Mouse (Mus musculus): ENCODE results near the gene Hspb1.

The Hspb1 gene

DNA sequence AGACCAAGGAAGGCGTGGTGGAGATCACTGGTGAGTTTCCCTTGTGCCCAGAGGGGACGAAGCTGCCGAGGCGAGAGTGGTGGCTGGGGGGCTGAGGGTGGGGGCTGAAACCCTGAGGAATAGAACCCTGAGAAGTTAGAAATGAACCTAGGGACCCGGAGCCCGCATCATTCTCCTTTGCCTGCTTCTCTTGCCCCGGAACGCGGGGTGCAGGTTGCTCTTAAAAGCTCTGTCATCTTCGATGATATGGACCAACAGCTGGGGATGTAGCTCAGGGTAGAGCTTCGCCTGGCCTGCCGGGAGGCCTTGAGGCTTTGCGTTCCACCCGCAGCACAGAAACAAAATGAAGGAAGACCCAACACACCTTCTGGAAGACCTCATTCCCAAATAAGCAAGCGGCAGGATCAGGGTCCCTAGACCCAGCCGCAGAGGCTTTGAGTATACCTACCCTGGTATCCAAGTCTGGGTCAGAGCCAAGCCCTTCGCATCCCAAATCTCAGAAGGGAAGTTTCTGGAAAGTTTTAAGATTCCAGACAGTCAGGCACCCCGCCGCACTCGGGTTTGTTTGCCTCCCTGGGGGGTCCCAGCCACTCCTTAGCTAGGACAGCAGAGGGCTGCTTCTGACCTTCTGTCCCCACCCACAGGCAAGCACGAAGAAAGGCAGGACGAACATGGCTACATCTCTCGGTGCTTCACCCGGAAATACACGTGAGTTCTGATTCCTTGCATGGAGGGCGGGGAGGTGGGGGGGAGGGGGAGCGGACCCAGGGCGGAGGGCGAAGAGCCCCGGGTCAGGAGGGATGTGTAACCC is 891 bp downstream of the Hspb1 start:
- DNase-seq, result no peak

DNA sequence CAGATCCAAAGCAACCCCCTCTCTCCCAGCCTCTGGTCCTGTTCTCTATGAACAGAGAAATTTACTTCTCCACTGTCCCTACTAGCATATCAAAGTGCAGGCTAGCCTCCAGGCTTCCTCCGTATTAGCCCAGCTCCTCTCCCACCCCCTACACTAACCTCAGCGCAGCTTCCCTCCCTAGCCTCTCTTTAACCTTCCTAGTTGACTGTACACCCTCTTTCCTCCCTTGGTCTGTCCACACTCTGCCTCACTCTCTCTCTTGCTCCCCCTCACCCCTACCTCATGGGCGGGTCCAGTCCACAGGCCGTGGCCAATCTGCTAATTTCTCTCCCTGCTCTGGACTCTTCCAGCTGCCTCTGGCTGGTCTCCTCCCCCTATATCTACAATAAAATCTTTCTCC is 2.6 kb downstream of the Hspb1 start:
- DNase-seq, result no peak

DNA sequence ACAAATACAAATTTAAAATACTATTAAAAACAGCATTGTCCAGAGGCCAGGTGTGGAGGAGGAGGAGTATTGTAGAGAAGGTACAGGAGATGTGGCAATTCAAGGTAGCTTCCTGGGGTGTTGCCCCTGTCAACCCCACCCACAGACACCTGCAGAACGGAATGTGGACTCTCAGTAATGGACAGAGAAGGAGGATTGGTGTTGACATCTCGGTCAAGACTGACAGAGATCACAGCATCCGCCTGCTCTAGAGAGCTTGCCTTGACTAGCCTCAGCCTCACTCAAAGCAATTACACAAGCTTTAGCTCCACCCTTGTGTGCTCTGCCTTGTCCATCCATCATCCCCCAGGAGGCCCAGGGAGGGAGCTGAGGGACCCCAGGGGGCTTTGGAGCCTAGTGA is 3.2 kb downstream of the Hspb1 start:
- no peak for DNase-seq

DNA sequence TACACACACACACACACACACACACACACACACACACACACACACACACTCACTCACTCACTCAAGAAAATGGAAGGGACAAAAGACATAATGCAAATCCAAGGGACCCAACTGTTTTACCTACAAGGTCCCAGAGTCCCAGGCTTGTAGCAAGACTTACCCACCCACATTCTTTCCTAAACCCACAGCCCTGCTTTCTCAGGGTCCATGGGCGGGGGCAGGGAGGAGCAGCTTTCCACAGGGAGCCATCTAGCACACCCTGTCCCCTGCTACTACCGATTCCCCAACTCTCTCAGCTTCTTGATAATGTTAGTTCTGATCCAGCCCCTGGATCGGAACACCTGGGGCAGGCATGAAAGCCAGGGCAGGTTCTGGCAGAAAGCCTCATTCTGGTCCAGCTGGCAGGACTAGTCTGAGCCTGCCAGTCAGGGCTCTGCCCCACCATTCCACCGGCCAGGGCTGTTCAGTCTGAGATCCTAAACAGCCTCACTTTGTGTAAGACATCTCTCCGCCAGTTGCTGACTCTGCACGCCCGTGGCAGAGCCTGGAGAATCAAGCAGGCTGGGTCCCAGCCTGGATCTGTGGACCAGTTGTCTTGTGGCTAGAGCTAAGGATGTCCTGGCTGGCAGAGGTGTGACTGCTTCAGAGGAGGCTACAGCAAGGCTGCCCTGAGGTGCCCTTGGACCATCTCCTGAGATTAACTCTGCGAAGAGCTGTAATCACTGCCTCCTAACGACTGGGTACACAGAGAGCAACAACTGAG is 5.1 kb downstream of the Hspb1 start:
- no peak for DNase-seq

DNA sequence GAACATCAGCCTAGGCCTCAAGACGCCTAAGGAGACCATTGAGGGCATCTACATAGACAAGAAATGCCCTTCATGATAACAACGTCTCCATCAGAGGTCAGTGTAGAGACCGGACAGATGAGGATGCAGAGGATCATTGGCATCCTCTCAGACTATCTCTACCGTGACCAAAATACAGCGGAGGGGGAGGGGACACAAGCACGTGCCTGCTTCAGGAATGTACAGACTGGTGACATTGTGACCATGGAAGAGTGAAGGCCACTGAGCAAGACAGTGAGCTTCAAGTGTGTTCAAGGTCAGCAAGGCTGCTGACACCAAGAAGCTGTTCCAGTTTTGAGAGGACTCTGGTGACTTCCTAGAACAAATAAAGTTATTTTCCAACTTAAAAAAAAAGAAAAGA is 7.2 kb downstream of the Hspb1 start:
- DNase-seq, result no peak

DNA sequence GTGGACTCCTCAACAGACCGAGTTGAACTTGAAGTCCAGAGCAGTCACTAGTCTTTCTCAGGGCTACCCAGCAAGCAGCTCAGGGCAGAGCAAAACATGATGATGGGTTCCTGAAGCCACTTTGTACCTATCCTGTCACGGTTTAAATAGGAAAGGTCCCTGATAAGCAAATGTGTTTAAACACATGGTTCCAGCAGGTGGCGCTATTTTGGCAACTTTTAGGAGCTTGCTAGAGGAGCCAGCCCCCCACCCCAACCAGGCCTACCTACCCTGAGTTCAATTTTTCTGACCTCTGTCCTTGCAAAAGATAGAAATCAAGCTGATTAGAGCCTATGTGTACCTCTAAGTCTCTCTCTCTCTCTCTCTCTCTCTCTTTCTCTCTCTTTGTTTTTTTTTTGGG is 10.3 kb downstream of the Hspb1 start:
- DNase-seq, result peak; percentile 58

DNA sequence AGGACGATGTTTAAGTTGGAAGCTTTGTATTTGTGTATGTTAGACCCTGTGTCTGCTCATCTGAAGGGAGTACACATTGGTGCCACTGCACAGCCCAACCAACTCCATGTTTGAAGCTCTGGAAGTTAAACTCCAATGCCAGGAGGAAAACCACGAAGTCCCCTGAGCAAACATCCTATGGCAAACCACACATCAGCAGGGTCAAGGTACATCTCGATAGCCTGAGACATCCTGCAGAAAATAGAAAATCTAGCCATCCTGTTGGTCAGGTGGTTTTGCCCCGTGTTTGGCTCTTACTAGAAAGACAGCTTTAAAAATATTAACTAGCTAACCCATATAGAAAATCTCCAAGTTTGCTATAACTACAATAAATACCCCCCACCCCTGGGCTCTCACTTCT is 11.3 kb downstream of the Hspb1 start:
- DNase-seq, result no peak

DNA sequence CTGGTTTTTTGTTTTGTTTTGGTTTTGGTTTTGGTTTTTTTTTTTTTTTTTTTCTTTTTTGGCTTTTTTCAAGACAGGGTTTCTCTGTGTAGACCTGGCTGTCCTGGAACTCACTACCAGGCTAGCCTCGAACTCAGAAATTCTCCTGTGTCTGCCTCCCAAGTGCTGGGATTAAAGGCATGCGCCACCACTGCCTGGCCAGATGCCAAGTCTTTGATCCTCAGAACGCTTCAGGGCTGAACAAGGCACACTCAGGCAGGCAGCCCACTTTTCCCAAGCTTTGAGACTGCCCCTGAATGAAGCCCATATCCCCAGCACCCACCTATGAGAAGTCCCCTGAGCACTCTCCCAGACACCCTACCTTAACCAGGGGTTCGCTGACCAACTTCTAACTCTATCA is 12.1 kb downstream of the Hspb1 start:
- no peak for DNase-seq

DNA sequence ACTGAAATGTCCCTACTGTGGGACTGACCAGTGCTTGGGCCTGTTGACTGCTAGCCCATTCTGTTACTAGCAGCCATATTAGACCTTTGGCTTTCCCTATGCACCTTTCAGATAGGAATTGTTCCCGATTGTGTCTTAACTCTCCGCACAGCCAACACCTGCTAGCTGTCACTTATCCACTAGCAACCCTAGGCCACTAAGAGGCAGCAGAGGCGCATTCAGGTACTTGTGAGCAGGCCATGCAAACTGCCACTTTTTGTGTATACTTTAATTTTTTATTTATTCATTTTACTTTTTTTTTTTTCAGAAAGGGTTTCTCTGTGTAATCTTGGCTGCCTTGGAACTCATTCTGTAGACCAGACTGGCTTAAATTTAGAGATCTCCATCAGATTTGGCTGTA is 13.0 kb downstream of the Hspb1 start:
- no peak for DNase-seq

DNA sequence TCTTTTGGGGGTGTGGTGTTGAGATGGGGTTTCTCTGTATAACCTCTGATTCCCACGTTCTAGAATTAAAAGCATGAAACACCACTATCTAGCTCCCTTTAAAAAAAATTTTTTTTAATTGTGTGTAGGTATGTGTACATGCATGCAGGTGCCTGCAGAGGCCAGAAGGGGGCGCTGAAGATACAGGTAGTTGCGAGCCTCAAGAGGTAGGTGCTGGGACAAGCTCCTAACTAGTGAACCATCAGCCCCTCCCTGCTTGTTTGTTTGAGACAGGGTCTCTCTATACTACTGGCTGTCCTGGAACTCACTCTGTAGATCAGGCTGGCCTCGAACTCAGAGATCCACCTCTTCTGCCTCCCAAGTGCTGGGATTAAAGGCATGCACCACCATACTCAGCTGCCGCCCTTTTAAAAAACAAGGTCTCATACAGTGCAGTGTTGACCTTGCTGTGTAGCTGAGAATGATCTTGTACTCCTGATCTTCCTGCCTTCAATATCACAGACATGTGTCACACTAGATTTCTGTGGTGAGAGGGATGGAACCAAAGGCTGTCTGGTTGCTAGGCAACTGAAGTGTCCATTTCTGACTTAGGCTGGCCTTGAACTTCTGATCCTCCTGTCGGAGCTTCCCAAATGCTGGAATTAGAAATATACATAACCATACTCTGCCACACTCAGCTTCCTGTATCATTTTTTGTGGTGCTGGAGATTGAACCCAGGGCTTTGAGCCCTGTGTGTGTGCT is 13.8 kb downstream of the Hspb1 start:
- DNase-seq, result peak; percentile 30

DNA sequence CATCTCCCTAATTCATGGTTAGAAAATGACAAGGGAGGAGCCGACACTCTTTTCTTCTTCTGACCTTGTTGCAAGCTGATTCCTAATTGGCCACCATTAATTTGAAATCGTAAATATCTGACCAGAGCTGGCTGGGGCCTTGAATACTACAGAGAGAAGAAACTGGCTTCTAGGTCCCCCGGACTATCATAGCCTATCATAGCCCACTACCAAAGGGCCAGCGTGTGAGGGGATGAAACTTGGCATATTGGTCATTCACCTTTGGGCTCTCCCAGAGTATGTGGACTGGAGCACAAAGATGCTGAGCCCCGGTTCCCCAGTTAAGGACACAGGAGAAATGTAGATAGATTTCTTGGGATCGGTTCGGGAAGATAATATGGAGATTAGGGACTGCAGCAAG is 15.3 kb downstream of the Hspb1 start:
- no peak for DNase-seq

DNA sequence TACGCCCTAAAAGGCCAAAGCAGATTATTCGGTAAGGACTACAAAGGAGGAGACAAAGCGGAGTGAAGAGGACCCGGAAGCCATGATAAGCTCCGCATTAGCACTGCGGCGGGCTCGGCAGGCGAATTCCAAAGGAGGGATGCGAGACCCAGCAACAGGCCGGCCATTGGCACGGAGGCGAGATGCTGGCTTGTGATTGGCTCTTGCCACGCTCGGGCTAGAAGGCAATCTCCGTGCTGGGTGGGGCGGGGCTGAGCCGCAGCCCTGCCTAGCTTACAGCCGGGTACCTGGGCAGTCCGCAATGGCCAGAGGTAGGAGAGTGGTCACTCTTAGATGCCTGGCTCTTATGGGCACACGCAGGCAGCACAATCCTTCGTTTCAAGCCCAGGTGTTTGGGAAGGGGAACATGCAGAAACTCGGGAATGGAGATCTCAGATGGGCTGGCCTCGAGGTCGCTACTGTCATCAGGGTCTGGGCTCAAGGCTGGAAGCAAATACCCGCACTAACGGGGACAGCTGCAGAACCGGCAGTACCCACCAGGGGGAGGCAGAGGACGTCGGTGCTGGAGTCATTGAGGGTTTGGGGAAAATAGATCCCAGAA is 15.9 kb downstream of the Hspb1 start:
- DNase-seq, result peak; percentile 76

DNA sequence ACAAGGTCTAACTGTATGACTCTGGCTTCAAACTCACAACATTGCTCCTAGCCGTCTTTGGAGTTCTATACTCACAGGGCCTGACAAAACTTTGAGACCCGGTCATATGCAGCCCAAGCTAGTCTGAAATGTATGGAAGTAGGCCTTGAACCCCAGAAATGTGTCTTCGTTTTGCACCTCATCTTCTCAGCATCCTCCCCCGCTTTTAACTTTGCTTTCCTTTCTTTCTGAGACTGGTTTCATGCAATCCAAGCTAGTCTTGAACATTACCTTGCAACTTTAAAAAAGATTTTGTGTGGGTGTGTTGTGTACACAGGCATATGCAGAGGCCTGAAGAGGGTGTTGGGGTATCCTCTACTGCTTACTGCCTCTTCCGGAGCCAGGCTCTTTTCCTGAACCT is 16.5 kb downstream of the Hspb1 start:
- no peak for DNase-seq

DNA sequence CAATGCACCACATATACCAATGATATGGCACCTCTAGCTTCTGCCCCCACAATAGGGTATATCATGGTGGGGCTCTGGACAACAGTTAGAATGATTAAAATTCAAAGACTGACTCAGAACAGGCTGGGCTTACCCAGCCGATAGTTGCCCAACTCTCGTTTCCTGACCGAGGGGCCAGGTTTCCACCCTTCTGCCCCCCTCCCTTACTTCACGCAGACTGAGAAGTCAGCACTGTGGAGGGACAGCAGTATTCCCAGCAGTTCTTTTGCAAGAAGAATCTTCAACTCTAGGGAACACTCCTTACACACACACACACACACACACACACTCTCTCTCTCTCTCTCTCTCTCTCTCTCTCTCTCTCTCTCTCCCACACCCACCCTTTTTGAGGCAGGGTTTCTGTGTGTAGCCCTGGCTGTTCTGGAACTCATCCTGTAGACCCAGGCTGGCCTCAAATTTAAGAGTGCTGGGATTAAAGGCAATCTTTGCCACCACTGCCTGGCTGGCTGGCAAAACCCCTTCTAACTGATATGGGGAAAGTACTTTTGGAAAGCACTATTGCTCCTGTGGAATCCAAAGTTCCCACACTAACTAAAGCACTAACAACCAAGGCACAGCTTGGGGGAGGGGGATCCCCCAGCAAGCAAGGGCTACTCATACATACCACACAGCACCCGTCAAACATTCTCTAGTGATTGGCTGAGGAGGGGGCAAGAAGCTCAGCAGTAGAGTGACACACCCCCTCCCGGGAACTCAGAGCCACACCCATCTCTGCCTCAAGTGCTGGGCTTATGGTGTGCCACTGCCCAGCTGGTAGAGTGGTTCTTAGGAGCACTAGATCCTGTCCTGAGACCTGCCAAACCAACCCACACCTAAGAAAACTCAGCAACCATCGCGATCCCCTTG is 17.9 kb downstream of the Hspb1 start:
- no peak for DNase-seq

DNA sequence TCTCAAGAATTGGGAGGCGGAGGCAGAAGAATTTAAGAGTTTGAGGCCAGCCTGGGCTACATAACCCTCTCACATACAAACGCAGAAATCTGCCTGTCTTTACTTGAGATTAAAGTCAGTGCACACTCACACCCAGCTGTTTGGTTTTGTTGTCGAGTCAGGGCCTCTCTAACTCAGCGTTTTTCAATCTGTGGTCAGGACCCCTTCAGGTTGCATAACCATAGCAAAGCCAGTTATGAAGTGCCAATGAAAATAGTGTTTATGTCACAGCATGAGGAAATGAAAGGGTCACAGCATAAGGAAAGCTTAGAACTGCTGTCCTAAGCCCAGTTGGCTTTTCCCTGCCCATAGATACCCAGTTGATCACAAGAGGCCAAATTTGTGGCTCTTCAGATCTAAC is 19.1 kb downstream of the Hspb1 start:
- DNase-seq, result no peak

DNA sequence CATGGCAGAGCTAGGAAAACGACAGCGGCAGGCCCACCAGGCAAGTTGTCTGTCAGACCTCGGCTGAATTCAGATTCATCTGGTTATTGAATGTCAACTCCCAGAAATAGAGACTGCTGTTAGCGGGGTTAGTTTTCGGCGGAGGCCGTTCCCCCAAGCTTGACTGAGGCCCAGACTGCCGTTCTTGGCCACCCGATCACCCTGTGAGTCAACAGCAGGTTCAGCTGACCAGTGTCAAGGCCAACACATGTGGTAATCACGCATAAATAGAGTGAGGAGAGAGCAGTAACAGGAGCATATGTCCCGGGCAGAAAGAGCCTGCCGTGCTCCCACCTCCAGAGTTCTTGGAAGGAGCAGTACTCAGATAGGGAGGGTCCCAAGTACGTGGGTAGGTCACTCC is 19.5 kb downstream of the Hspb1 start:
- DNase-seq, result no peak

DNA sequence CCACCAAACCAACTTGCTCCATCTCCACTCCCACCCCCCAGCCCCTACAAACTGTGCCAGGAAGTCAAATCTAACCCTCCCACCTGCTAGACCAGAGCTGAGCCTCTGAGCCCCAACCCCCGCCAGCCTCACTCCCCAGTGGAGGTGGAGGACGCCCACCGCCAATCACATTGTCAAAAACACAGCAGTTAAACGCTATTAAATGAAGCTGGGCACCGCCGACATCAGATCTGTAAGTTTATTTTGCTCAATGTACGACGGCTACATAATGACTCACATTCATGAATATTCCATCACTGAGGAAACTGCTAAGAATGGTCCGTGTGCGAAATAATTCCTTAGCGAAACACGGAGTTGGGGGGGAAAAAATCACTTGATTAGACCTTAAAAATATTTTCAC is 20.5 kb downstream of the Hspb1 start:
- peak; percentile 25 for DNase-seq

DNA sequence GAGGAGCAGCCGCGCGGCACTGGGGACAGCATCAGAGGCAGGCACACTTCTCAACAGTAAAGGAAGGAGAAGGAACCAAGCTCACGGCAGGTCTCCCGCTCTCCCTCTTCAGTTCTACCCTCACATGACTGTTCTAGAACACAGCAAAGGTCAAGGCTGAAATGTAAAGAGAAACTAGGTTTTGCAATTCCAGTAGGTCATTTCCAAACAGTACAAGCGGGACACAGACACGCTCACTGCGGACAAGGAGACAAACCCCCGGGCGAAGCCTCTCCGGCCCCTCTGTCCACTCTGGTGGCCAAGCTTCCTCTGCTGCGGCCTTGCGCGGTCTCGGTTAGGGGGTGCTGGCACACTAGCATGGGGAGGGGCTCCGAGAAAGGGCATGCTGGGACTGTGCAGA is 21.3 kb downstream of the Hspb1 start:
- DNase-seq, result no peak

DNA sequence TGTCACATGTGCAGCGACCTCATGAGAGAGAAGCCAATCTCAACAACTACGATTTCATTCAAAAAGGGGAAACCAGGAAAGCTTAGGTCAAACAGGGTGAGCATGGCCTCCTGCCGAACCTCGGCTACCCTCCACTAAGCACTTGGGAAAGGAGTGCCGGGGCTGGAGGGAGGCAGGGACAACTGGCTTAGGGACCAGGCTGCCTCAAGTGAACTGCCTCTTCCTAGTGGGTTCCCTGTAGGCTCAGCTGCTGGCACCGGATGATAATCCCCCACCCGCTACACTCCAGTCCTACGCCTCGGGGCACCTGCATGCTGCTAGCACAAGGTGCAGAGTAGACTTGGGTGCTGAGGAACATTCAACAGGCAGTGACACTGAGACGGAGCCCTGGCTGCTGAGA is 21.9 kb downstream of the Hspb1 start:
- DNase-seq, result no peak

DNA sequence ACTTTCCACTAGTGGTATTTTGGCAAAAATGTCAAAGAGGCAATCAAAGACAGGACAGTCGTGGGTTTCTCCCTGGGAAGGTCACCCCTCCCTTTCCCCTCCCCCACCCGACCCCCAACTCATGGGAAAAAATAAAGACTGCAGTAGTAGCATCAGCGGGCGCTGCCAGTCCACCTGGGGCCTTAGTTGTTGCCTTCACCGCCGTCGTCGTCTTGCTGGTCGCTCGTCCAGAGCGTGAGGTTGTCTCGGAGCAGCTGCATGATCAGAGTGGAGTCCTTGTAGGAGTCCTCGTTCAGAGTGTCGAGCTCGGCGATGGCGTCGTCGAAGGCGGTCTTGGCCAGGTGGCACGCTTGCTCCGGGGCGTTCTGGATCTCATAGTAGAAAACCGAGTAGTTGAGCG is 23.1 kb downstream of the Hspb1 start:
- no peak for DNase-seq

DNA sequence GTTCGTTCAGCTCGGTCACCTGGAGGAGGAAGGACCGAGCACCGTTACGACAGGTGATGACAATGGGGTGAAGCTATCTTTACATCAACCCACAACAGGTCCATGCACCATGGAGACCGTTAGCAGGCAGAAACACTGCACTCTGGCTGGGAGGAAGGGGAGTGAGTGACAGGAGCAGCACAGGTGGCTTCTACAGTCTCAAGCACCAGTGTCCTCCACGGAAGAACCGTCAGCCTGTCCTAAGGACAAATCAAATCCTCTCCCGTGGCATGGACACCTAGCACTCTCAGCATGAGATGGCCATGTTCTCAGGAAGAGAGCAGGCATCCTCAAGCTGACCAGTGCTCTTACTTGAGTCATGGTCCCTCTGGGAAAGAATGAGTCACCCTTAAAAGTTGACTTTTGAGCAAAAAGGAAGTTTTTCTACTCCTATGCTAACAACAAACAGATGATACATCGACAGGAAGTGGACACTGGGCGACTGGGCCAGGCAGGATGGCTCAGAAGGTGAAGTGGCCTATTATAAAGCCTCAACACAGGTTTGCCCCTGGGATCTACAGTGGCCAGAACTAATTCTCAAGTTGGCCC is 24.0 kb downstream of the Hspb1 start:
- DNase-seq, result no peak

DNA sequence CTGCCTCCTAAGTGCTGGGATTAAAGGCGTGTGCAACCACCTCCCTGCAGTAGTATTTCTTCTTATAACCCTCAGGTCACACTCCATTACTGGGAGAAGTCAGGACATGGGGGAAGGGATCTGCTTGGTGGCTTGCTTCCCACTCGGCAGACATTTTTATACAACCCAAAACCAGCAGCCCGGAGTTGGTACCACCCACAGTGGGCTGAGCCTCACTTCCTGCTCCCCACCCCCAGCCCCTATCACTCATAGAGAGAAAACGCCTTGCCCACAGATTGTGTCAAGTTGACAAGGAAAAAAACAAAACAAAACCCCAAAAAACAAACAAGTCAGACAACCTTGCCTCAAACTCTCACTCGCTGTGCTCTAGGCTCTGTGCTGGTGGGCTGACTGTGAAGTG is 25.5 kb downstream of the Hspb1 start:
- peak; percentile 17 for DNase-seq

All from thymus, postnatal 25 days (tissue).